Mouse (Mus musculus) spleen, postnatal 36 days (tissue): ENCODE data around the gene Zdhhc7.

ENCODE experiments used
- DNase-seq, 2 experiments: peaks; one replicate each; pipeline ENCODE4 v3.0.0; 2022; ENCODE audit warnings: low spot score in 2 of 2, mixed read lengths in 1 of 2

The Zdhhc7 gene

GRCm38 (mm10) chr8:120071684-120072083 lies 29.6 kb downstream of the Zdhhc7 start:
- peak; percentile 24 to 41 for DNase-seq

- peak in 1 of 2 experiments; percentile 13 for DNase-seq
Measured at GRCm38 (mm10) chr8:120067936-120068668, 33.2 kb downstream of the Zdhhc7 start.

DNA sequence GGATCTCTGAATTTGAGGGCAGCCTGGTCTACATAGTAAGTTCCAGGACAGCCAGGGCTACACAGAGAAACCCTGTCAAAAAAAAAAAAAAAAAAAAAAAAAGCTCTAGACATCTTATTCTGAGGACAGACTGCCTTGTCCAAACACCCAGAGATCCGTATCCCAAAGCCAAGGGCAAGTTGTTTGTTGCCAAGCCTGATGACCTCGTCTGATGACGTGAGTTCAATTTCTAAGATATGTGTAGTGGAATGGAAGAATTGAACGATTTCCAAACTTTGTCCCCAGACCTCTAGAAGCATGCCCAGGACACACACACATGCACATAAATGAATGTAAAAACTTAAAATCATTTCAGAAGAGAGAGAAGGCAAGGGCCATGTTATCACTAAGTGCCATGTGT lies 35.1 kb downstream of the Zdhhc7 start:
- no peak for DNase-seq

GRCm38 (mm10) chr8:120065611-120066010 lies 35.7 kb downstream of the Zdhhc7 start:
- DNase-seq = no peak

GRCm38 (mm10) chr8:120063326-120063725 lies 38.0 kb downstream of the Zdhhc7 start:
- no peak for DNase-seq

DNA sequence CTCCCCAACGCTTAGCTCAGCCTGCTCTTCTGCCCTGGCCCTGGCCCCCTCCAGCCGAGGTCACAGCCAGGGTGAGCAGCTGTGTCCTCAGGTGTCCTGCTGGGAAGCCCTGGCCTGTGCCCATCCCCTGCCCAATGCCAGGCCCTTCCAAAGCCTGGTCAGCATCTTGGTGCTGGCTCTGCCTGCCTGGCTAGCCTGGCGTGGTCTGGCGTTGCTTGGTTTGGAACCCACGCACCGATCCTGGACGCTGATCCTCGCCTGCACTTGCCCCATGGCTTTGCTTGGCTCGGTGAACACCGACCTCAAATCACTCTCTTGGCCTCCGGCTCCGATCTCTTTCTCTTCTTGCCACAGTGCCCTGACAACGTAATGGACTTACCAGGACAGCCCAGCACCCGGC lies 38.5 kb downstream of the Zdhhc7 start:
- DNase-seq = no peak

GRCm38 (mm10) chr8:120057078-120057477 lies 44.2 kb downstream of the Zdhhc7 start:
- no peak for DNase-seq

GRCm38 (mm10) chr8:120054833-120055232 lies 46.4 kb downstream of the Zdhhc7 start:
- DNase-seq = no peak

DNA sequence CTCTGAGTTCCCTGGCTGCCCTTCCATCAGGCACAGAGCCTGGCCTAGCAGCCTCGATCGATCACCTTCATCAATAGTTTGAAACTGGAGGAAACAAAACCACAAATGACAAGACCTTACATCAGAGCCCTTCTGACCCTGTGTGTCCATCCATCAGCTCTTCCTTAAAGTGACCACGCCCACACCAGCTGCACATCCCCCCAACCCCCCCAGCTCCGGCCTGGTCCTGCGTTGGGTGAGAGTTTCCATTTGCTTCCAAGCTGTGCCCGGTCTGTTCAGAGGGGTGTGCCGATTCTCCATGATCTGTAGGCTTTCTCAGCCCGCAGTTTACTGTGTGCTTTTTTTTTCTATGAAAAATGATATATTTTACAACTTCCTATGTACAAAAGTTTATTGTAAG lies 49.0 kb downstream of the Zdhhc7 start:
- DNase-seq = no peak

GRCm38 (mm10) chr8:120051908-120052307 lies 49.4 kb downstream of the Zdhhc7 start:
- DNase-seq = no peak

- no peak for DNase-seq
Measured at GRCm38 (mm10) chr8:120051006-120051405, 50.3 kb downstream of the Zdhhc7 start.

- no peak for DNase-seq
Measured at GRCm38 (mm10) chr8:120050376-120050775, 50.9 kb downstream of the Zdhhc7 start.

- peak; percentile 46 to 50 for DNase-seq
Measured at GRCm38 (mm10) chr8:120049949-120050348, 51.3 kb downstream of the Zdhhc7 start.

DNA sequence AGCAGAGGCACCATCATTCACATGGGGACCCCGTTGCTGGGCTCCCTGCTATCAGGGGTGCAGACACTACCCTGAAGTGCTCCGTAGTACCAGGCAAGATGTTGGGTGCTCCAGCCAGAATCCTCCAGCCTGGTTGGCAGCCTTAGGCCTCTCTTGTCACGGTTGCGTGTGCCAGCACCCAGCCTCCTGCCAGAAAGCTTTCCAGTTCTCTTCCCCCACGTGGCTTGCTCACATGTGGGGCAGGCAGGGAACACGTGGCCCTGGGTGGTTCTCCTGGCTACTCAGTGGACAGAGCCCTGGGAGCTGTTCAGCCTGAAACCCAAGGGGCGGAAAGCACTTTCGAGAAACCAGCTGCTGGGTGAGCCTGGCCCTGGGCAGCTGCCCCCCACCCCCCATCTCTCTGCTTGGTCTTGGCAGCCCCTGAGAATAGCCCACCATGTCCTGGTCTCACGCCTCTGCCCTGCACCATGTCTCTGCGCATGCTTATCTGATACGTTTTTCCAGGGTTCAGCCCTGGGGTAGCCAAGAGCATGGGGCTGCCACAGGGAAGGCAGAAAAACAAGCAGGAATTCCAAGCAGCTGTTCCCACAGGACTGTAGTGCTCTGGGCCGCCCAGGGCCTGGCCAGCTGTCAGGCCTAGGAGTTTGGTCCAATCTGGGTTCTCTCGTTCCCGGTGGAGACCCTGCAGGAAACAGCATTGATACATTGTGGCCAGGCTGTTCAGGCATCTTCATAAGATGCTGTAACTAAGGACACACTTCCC lies 54.8 kb downstream of the Zdhhc7 start:
- DNase-seq = peak in 1 of 2 experiments; percentile 10

GRCm38 (mm10) chr8:120045471-120045870 lies 55.8 kb downstream of the Zdhhc7 start:
- DNase-seq = no peak

DNA sequence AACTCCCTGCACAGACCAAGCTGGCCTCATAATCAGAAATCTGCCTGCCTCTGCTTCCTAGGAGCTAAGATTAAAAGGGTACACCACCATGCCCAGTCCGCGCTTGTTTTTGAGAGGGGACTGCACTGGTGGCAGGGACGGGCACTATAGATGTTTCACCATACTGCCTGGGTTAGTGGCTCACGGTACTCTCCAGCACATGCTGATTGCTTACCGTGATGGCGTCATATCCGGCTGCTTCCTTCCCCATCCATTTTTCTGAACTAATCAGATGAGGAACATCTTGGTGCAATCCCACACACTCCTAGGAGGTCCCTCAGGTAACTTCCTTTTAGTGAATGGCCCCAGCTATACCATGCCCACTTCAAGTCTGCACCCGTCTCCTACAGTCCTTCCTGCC lies 56.4 kb downstream of the Zdhhc7 start:
- no peak for DNase-seq

GRCm38 (mm10) chr8:120042542-120043312 lies 58.6 kb downstream of the Zdhhc7 start:
- DNase-seq = peak in 1 of 2 experiments; percentile 22

- peak; percentile 16 to 43 for DNase-seq
Measured at GRCm38 (mm10) chr8:120040861-120041260, 60.4 kb downstream of the Zdhhc7 start.

GRCm38 (mm10) chr8:120039313-120039919 lies 61.9 kb downstream of the Zdhhc7 start:
- DNase-seq = no peak

- no peak for DNase-seq
Measured at GRCm38 (mm10) chr8:120038741-120039140, 62.5 kb downstream of the Zdhhc7 start.

DNA sequence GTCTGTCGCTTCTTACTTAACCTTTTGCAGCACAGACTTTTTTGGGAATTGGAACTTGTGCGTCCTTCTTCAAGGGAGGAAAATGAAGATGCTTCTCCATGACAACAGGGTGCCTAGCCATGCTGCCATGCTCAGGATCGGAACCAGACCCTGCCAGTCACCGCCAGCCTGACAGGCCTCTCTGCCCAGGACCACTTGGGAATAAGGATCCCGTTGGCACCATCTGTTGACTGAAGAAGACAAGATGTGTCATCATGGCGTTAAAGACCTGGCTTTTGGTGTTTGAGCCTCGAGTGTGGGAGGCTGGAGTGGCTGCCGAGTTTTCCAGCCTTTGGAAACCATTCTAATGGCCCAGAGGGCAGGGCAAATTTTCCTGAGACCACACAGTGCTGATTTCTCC lies 63.7 kb downstream of the Zdhhc7 start:
- DNase-seq = no peak

GRCm38 (mm10) chr8:120037199-120037598 lies 64.1 kb downstream of the Zdhhc7 start:
- DNase-seq = no peak
